Mouse (Mus musculus) kidney, adult 2 months (tissue): Measurements from ENCODE around the gene Atad3a. TPM values are rescaled to one million over a fixed set of nuclear protein-coding genes. Genes with fewer than 3 reads are reported as not detected.
A peak's percentile ranks its signal among the peaks of the same experiment; 100 is the strongest.
"Not testable (repeated sequence)": the region's sequence is repeated elsewhere in the genome, so short reads cannot be mapped to it uniquely, and the experiment has no call there.

ENCODE experiments used
- DNase-seq: peaks from one replicate; pipeline ENCODE4 v3.0.0; 2021
- H3K27ac ChIP-seq: fragments of 200-500 bp; 2 replicates; pipeline ENCODE4 v1.5.1; 2012; ENCODE audit warnings: low read depth, low read length, control low read depth, inconsistent platforms; ENCODE audit not compliant: insufficient read depth
- H3K27me3 ChIP-seq: fragments of 200-500 bp; replicated peaks from 2 replicates; pipeline ENCODE4 v1.6.1; 2012; ENCODE audit warnings: mild to moderate bottlenecking, moderate library complexity, low read length, inconsistent platforms; ENCODE audit not compliant: control insufficient read depth, insufficient read depth
- H3K36me3 ChIP-seq: fragments of 200-500 bp; 2 replicates; pipeline ENCODE4 v1.6.1; 2012; ENCODE audit warnings: mild to moderate bottlenecking, moderate library complexity, low read length, inconsistent platforms; ENCODE audit not compliant: control insufficient read depth, insufficient read depth
- H3K4me1 ChIP-seq: fragments of 200-500 bp; 2 replicates; pipeline ENCODE4 v1.6.1; 2011; ENCODE audit warnings: low read length; ENCODE audit not compliant: control insufficient read depth, insufficient read depth
- H3K4me3 ChIP-seq: fragments of 200-500 bp; 2 replicates; pipeline ENCODE4 v1.5.1; 2011; ENCODE audit warnings: mild to moderate bottlenecking, low read depth, low read length, control low read depth; ENCODE audit not compliant: insufficient read depth
- CTCF ChIP-seq: fragments of 200-500 bp; conservative IDR thresholded peaks from 2 replicates; pipeline ENCODE4 v1.5.1; 2011; ENCODE audit warnings: low read depth, mild to moderate bottlenecking, control low read depth, low read length, moderate library complexity, mixed read lengths; ENCODE audit not compliant: insufficient read depth, insufficient read length
- POLR2A ChIP-seq: fragments of 200-500 bp; IDR thresholded peaks from one replicate; pipeline ENCODE4 v1.6.1; 2011; ENCODE audit warnings: low read depth, low read length, control low read depth
- WGBS: fragments of 180-500 bp; shearing (Covaris S2); methylation state at CpG from one replicate; pipeline ENCODE4 v1.1.7; 2018; 5-methylcytosine and 5-hydroxymethylcytosine counted together
- polyA plus RNA-seq: library from polyadenylated mRNA; depleted of rRNA; stranded (reverse); fragments of >200 nt; gene quantifications from 2 replicates; pipeline ENCODE4 v1.2.3, GENCODE M21; 2012

Gene Atad3a
- polyA plus RNA-seq, 1 experiment = 130 TPM

- WGBS = 87% methylated on average over 8 of the region's 8 CpGs
- no peak for DNase-seq
These were observed 14.8 kb downstream of the Atad3a start for GRCm38 (mm10) chr4:155746036-155746548.

GRCm38 (mm10) chr4:155745136-155745535 is 15.8 kb downstream of the Atad3a start:
- H3K4me3 ChIP-seq = no peak overlapping the region
- TF ChIP-seq POLR2A = no peak
- TF ChIP-seq CTCF = no peak
- H3K27ac ChIP-seq = no peak overlapping the region
- WGBS = 88% methylated on average over 5 of the region's 5 CpGs
- H3K27me3 ChIP-seq = no peaks in the 10 kb centered on the region
- no peaks in the 10 kb centered on the region for H3K4me1 ChIP-seq
- no peak for DNase-seq
- peaks cover 2% of the 10 kb centered on the region for H3K36me3 ChIP-seq

More at GRCm38 (mm10) chr4:155746036-155746548, 14.8 kb downstream of the Atad3a start:
- TF ChIP-seq POLR2A (no peak), CTCF (no peak)
- H3K27me3 ChIP-seq = no peaks in the 10 kb centered on the region
- no peak overlapping the region for H3K4me3 ChIP-seq
- peaks cover 2% of the 10 kb centered on the region; the same call in 1 of the 2 replicates for H3K36me3 ChIP-seq
- H3K27ac ChIP-seq = no peak overlapping the region
- no peaks in the 10 kb centered on the region for H3K4me1 ChIP-seq

GRCm38 (mm10) chr4:155744474-155744873 is 16.4 kb downstream of the Atad3a start:
- WGBS = 85% methylated on average over 8 of the region's 8 CpGs
- Histone ChIP-seq H3K27ac (no peak overlapping the region), H3K4me3 (no peak overlapping the region), H3K4me1 (no peaks in the 10 kb centered on the region), H3K36me3 (peaks cover 2% of the 10 kb centered on the region), H3K27me3 (no peaks in the 10 kb centered on the region)
- no peak for TF ChIP-seq POLR2A
- no peak for TF ChIP-seq CTCF
- no peak for DNase-seq

- no peaks in the 10 kb centered on the region for H3K4me1 ChIP-seq
- TF ChIP-seq POLR2A = no peak
- no peak for TF ChIP-seq CTCF
- no peak for DNase-seq
- no peaks in the 10 kb centered on the region for H3K27me3 ChIP-seq
- WGBS = 94% methylated on average over 5 of the region's 5 CpGs
- peaks cover 2% of the 10 kb centered on the region for H3K36me3 ChIP-seq
- H3K27ac ChIP-seq = no peak overlapping the region
- H3K4me3 ChIP-seq = no peak overlapping the region
These were observed 18.2 kb downstream of the Atad3a start for GRCm38 (mm10) chr4:155742684-155743083.

GRCm38 (mm10) chr4:155740681-155741080 is 20.2 kb downstream of the Atad3a start:
- H3K36me3 ChIP-seq, H3K27me3 ChIP-seq: not testable (repeated sequence)
- 80% methylated on average over 10 of the region's 10 CpGs for WGBS

GRCm38 (mm10) chr4:155739741-155740636 is 20.9 kb downstream of the Atad3a start:
- peak; percentile 45 for DNase-seq

More at GRCm38 (mm10) chr4:155740681-155741080, 20.2 kb downstream of the Atad3a start:
- H3K27ac ChIP-seq, H3K4me3 ChIP-seq, DNase-seq, H3K4me1 ChIP-seq: not testable (repeated sequence)

GRCm38 (mm10) chr4:155739152-155739551 is 21.7 kb downstream of the Atad3a start:
- WGBS = 82% methylated on average over 6 of the region's 6 CpGs
- H3K4me1 ChIP-seq = peaks cover 4% of the 10 kb centered on the region; the same call in 1 of the 2 replicates

More at GRCm38 (mm10) chr4:155739741-155740636, 20.9 kb downstream of the Atad3a start:
- no peak overlapping the region for H3K4me3 ChIP-seq
- TF ChIP-seq CTCF = no peak
- TF ChIP-seq POLR2A = no peak
- H3K27me3 ChIP-seq = no peaks in the 10 kb centered on the region
- WGBS = 79% methylated on average over 37 of the region's 37 CpGs
- peaks cover under 1% of the 10 kb centered on the region for H3K36me3 ChIP-seq
- peaks cover 4% of the 10 kb centered on the region; the same call in 1 of the 2 replicates for H3K4me1 ChIP-seq
- no peak overlapping the region for H3K27ac ChIP-seq

More at GRCm38 (mm10) chr4:155739152-155739551, 21.7 kb downstream of the Atad3a start:
- H3K27me3 ChIP-seq = no peaks in the 10 kb centered on the region
- H3K36me3 ChIP-seq = no peaks in the 10 kb centered on the region; the same call in 1 of the 2 replicates
- DNase-seq = no peak
- no peak overlapping the region for H3K4me3 ChIP-seq
- TF ChIP-seq CTCF = no peak
- no peak for TF ChIP-seq POLR2A
- no peak overlapping the region for H3K27ac ChIP-seq
